Mouse (Mus musculus): ENCODE data around the gene Med9.

DNA sequence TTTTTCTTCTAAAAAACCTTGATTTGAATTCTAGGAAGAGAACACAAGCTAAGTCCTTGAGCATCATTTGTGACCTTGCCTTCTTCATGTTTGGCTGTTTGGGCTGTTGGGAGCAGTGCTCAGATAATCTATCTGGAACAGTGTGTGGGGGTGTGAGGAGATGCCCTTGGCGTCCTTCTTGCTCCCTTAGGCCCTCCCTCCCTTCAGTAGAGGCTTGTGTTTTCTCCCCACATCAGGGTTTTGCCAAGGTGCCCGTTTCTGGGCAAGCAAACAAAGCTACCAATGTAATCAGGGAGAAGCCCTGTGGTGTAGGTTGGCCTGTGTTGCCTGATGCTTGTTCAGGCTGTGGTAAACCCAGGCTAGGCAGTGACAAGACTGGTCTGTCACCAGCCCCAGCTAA lies 10.4 kb upstream of the Med9 start:
- TF ChIP-seq POLR2A (IDR thresholded peaks at IDR 0.05; ENCODE audit: low read depth, low read length), result no peak
- TF ChIP-seq CTCF (IDR thresholded peaks at IDR 0.05; ENCODE audit: extremely low read depth, insufficient read length, insufficient replicate concordance, low read depth, low read length), result no peak
